Mouse (Mus musculus) limb, embryonic 12.5 days (tissue): ENCODE data around the gene Phlpp1. TPM values are rescaled to one million over a fixed set of nuclear protein-coding genes. Genes with fewer than 3 reads are reported as not detected.

ENCODE experiments used
- ATAC-seq: fragments of 200-750 bp; cut with Nextera tagmentation; 2 replicates; pipeline ENCODE4 v1.8.0; 2017; ENCODE audit warnings: low read depth, moderate TSS enrichment; ENCODE audit not compliant: insufficient number of reproducible peaks, insufficient read depth, low FRiP score, low TSS enrichment
- H3K27ac ChIP-seq: fragments of 300-500 bp; sonication (generic); 2 replicates; pipeline ENCODE4 v1.5.1; 2016; ENCODE audit warnings: mild to moderate bottlenecking, moderate library complexity
- H3K27me3 ChIP-seq: fragments of 300-500 bp; sonication (generic); 2 replicates; pipeline ENCODE4 v1.6.1; 2016; ENCODE audit warnings: mild to moderate bottlenecking, moderate library complexity
- H3K36me3 ChIP-seq: fragments of 300-500 bp; sonication (generic); 2 replicates; pipeline ENCODE4 v1.6.1; 2016; ENCODE audit warnings: mild to moderate bottlenecking, moderate library complexity
- H3K4me1 ChIP-seq: fragments of 300-500 bp; sonication (generic); replicated peaks from 2 replicates; pipeline ENCODE4 v1.6.1; 2016
- H3K4me2 ChIP-seq: fragments of 300-500 bp; sonication (generic); 2 replicates; pipeline ENCODE4 v1.6.1; 2016; ENCODE audit warnings: mild to moderate bottlenecking, moderate library complexity
- H3K4me3 ChIP-seq: fragments of 300-500 bp; sonication (generic); replicated peaks from 2 replicates; pipeline ENCODE4 v1.5.1; 2016; ENCODE audit warnings: mild to moderate bottlenecking
- H3K9ac ChIP-seq: fragments of 300-500 bp; sonication (generic); replicated peaks from 2 replicates; pipeline ENCODE4 v1.6.1; 2016; ENCODE audit warnings: mild to moderate bottlenecking, moderate library complexity
- H3K9me3 ChIP-seq: fragments of 300-500 bp; sonication (generic); 2 replicates; pipeline ENCODE4 v1.6.1; 2016; ENCODE audit warnings: mild to moderate bottlenecking, moderate library complexity
- WGBS: fragments of 180-500 bp; shearing (Covaris S2); methylation state at CpG from one replicate; pipeline ENCODE4 v1.1.7; 2016; 5-methylcytosine and 5-hydroxymethylcytosine counted together
- polyA plus RNA-seq: library from polyadenylated mRNA; unstranded; fragments of >200 nt; fragmentation: Nextera tagmentation; extraction: Ambion mirVana; gene quantifications from 2 replicates; pipeline ENCODE4 v1.2.1, GENCODE M21; 2016

Phlpp1 gene
- polyA plus RNA-seq, 1 experiment from 2014 or later, result 5.3 TPM

DNA sequence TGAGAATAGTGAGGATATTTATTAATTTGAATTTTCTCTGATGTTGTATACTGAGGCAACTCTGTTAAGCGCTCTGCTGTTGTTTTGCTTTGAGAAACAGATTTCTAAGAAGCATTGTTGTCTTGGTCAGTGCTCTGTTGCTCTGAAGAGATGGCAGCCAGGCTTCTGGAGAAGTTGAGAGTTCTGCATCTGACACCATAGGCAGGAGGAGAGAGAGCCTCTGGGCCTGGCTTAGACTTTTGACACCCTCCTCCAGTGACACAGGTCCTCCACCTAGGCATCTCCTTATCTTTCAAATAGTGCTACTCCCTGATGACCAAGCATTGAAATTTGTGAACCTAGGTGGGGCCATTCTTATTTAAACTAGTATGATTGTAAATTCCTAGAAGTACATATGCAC, 49.8 kb downstream of the Phlpp1 start:
- H3K4me1 ChIP-seq, result 0 out of 2 replicates have a peak, but pooled peaks cover 6% of the 10 kb centered on the region
- no peak overlapping the region for H3K9ac ChIP-seq
- H3K27ac ChIP-seq, result no peak overlapping the region
- H3K9me3 ChIP-seq, result peaks cover 8% of the 10 kb centered on the region; the same call in 1 of the 2 replicates
- H3K4me2 ChIP-seq, result no peak overlapping the region
- no peak for ATAC-seq
- H3K27me3 ChIP-seq, result no peaks in the 10 kb centered on the region
- WGBS, result 90% methylated on average over 1 of the region's 1 CpGs
- H3K4me3 ChIP-seq, result no peak overlapping the region
- H3K36me3 ChIP-seq, result no peaks in the 10 kb centered on the region

DNA sequence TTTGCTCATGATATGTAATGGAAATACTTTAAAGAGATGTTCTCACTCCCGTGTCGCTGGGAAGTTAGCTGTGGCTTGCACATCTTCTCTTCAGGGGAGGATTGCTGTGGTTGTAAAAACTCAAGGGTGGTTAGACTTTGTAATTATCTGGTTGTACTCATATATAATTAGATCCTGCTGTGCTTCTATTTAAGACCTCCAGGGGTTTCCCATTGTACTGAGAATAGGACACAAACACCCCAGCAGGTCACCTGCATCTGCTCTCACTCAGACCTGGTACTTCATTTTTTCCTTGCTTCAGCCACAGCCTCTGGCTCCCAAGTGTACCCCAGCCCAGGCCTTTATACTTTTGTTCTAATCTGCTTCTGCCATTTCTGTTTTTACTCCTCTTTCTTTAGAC, 50.4 kb downstream of the Phlpp1 start:
- no peak for ATAC-seq
- Histone ChIP-seq H3K4me2 (no peak overlapping the region), H3K27me3 (no peaks in the 10 kb centered on the region), H3K4me3 (no peak overlapping the region), H3K9ac (no peak overlapping the region), H3K9me3 (peaks cover 8% of the 10 kb centered on the region; the same call in 1 of the 2 replicates), H3K27ac (no peak overlapping the region), H3K36me3 (no peaks in the 10 kb centered on the region), H3K4me1 (0 out of 2 replicates have a peak, but pooled peaks cover 6% of the 10 kb centered on the region)
- 22% methylated on average over 2 of the region's 2 CpGs for WGBS

DNA sequence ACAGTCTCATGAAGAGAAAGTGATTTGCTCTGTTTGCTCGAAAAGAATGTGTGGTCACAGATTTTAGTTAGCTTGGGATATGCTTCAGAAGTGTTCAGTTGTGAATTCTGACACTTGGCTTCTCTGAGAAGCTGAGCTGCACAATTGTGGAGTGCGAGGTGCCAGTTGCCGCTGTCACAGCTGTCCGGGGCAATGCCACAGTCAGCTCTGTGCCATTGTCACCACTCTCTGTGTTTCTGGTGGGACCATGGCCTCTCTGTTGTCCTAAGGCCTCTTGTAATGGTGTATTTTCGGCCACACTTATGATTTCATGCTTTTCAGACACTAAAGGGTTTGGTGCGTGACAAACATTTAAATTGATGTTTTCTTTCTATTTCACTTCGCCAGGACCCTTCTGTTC, 55.1 kb downstream of the Phlpp1 start:
- 90% methylated on average over 7 of the region's 7 CpGs for WGBS
- no peak for ATAC-seq

DNA sequence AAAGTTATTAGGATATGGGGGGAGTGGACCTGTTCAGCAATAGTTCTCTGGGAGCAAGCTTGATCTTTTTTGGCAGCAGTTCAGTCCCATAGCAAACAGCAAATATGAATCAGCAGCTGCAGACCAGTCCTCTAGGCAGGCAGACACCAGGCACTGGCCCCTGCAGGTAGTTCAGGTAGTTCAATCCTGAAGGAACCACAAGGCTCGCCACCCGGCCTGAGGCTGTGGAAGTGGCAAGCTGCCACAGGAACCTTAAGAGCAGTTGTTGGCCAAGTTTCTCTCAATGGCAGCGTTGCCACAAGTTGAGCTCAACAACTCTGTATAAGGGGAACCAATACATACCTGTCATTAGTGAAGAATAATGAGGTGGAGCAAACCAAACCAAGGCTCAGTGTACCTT, 58.8 kb downstream of the Phlpp1 start:
- Histone ChIP-seq H3K27me3 (no peaks in the 10 kb centered on the region), H3K4me3 (no peak overlapping the region), H3K9ac (no peak overlapping the region), H3K9me3 (no peaks in the 10 kb centered on the region), H3K4me1 (no peaks in the 10 kb centered on the region), H3K27ac (no peak overlapping the region), H3K4me2 (no peak overlapping the region), H3K36me3 (no peaks in the 10 kb centered on the region)
- ATAC-seq, result no peak
- WGBS, result 84% methylated on average over 3 of the region's 3 CpGs

More for the DNA sequence above, 55.1 kb downstream of the Phlpp1 start:
- Histone ChIP-seq H3K27me3 (no peaks in the 10 kb centered on the region), H3K4me1 (0 out of 2 replicates have a peak, but pooled peaks cover 6% of the 10 kb centered on the region), H3K36me3 (no peaks in the 10 kb centered on the region), H3K4me2 (no peak overlapping the region), H3K27ac (no peak overlapping the region), H3K4me3 (no peak overlapping the region), H3K9me3 (peaks cover 8% of the 10 kb centered on the region; the same call in 1 of the 2 replicates), H3K9ac (no peak overlapping the region)

DNA sequence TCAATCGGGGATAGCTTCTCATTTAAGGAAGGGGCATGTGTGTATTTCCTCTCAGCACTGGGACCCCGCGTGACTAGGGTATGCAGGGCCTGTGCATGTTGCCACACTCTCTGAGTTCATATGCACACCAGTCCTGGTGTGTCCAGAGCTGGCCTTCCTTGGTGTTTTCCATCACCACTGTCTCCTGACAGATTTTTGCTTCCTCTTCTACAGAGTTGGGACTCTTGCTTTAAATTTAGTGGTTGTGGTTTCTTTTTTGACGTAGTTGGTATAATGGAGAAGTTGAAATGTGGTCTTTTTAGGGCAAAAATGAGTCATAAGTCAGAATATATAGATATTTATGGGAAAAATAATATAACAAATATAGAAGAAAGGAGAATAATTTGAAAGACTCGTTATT, 59.8 kb downstream of the Phlpp1 start:
- Histone ChIP-seq H3K4me3 (no peak overlapping the region), H3K27ac (no peak overlapping the region; the same call in 1 of the 2 replicates), H3K4me1 (no peaks in the 10 kb centered on the region), H3K9me3 (no peaks in the 10 kb centered on the region), H3K36me3 (no peaks in the 10 kb centered on the region), H3K4me2 (no peak overlapping the region), H3K9ac (no peak overlapping the region), H3K27me3 (no peaks in the 10 kb centered on the region)
- WGBS, result 91% methylated on average over 5 of the region's 5 CpGs
- ATAC-seq, result no peak

DNA sequence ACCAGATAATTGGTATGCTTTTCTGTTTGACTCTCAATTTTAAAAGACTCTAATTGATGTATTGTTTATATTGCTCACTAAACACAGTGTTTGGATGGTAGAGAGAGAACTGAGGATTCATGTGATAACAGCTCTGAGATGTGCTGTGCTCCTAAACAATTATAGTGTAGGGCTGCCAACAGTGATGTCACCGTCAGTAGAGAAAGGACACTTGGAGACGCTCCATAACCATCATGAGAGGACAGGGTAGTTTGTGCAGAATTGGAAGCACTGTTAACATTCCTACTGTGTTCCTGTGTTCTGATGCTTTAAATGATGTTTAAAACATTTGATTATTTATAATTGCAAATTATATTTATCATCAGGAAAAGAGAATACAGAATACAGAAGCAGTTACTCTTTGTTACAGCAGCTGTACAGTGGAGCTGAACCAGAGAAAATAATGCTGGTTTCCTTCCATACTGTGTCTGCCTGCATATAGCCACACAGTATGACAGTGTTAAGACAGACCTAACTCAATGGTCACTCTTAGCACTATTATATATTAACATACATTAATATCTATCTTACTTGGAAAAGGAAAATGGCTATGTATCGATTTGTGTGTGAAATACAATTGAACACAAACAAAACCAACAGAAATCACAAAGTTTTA, 60.4 kb downstream of the Phlpp1 start:
- no peak overlapping the region for H3K4me3 ChIP-seq
- no peak overlapping the region for H3K9ac ChIP-seq
- H3K36me3 ChIP-seq, result no peaks in the 10 kb centered on the region
- no peaks in the 10 kb centered on the region for H3K27me3 ChIP-seq
- no peak overlapping the region for H3K27ac ChIP-seq
- WGBS, result 93% methylated on average over 3 of the region's 3 CpGs
- no peaks in the 10 kb centered on the region for H3K4me1 ChIP-seq
- no peak for ATAC-seq
- no peak overlapping the region for H3K4me2 ChIP-seq
- no peaks in the 10 kb centered on the region for H3K9me3 ChIP-seq

DNA sequence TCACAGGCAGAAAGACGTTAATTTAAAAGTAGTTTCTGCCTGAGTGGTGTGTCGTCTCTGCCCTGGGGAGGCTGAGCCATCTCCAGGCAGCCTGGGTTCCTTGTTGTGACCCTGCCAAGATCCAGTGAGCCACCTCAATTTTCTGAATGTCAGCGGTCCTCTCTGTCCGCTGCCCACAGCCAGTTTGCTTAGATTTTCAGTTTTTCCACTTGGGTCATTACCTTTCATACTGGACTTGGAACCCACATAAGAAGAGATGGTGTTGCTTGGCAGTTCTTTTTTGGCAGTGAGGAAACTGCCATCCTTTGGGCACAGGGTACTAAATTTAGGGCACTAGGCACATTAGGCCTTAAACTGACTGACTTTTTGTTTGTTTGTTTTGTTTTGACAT, 60.9 kb downstream of the Phlpp1 start:
- no peak overlapping the region for H3K27ac ChIP-seq
- WGBS, result 87% methylated on average over 4 of the region's 4 CpGs
- H3K36me3 ChIP-seq, result no peaks in the 10 kb centered on the region
- H3K4me1 ChIP-seq, result no peaks in the 10 kb centered on the region
- H3K4me2 ChIP-seq, result no peak overlapping the region
- H3K4me3 ChIP-seq, result no peak overlapping the region
- H3K9ac ChIP-seq, result no peak overlapping the region
- H3K9me3 ChIP-seq, result no peaks in the 10 kb centered on the region
- H3K27me3 ChIP-seq, result no peaks in the 10 kb centered on the region
- no peak for ATAC-seq

DNA sequence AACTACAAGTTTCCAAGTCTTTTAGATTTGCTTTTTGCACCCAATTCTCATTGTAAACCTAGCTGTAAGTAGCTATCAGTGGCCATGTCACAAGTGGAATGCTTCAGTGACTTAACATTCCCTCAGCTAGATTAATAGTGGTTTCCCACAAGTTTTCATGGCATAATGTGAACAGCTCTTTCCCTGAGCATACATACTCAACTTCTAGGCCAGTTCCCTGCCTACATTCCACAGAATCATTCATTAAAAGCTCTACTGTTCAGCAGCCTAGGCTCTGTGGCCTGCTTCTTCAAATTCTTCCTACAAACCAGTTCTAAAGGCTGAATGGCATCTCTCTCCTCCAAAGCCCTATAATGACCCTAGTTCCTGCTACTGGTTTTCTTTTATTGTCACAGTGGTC, 65.4 kb downstream of the Phlpp1 start:
- Histone ChIP-seq H3K9me3 (no peaks in the 10 kb centered on the region), H3K4me3 (no peak overlapping the region), H3K27me3 (no peaks in the 10 kb centered on the region), H3K36me3 (no peaks in the 10 kb centered on the region), H3K4me2 (no peak overlapping the region), H3K9ac (no peak overlapping the region), H3K27ac (no peak overlapping the region), H3K4me1 (peaks cover 6% of the 10 kb centered on the region; the same call in 1 of the 2 replicates)
- ATAC-seq, result no peak

DNA sequence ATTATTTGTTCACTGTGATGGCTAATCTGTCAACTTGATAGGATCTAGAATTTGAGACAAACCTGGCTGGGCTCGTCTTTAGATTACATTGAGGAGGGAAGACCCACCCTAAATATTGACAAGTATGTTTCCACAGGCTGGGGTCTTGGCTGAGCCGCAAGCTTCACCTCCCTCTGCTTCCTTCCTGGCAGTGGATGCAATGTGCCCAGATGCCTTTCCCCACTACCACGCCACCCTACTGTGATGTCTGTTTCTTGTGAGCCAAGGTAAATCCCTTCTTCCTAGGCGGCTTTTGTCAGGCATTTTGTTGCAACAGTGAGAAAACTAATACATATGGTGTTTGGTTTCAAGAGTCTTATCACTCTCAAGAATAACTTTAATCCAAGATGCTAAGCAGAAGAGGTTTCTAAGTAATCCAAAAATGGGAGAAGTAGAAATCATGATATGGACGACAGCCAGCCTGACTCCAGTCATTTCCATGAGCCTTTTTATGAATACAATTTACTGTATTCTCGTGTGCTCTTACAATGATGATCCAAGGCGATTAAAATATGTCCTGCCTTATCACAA, 68.6 kb downstream of the Phlpp1 start:
- Histone ChIP-seq H3K9ac (no peak overlapping the region), H3K27ac (no peak overlapping the region), H3K27me3 (no peaks in the 10 kb centered on the region), H3K4me3 (no peak overlapping the region), H3K9me3 (no peaks in the 10 kb centered on the region), H3K4me1 (peaks cover 6% of the 10 kb centered on the region; the same call in 1 of the 2 replicates), H3K4me2 (no peak overlapping the region), H3K36me3 (no peaks in the 10 kb centered on the region)
- ATAC-seq, result no peak
- 83% methylated on average over 7 of the region's 7 CpGs for WGBS

DNA sequence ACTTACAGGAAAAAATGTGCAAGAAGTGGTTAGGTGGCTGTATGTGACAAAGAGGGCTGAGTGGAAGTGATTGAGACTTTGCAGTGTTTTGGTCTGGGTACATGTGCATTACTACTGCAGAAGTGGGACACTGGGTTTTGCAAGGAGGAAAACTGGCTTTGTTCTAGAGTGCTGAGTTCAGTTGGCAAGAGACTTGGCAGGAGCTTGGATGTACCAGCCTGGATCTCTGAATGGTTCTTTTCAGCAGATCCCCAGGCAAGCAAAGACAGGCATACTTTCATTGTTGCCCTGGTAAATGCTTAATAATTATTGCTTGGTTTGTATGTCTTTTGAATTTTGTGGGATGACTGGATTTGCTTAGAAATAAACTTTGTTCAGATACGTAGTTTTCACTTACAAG, 69.5 kb downstream of the Phlpp1 start:
- ATAC-seq, result no peak
- no peaks in the 10 kb centered on the region for H3K27me3 ChIP-seq
- 78% methylated on average over 1 of the region's 1 CpGs for WGBS
- no peak overlapping the region for H3K4me3 ChIP-seq
- H3K9me3 ChIP-seq, result no peaks in the 10 kb centered on the region
- H3K4me1 ChIP-seq, result peaks cover 6% of the 10 kb centered on the region; the same call in 1 of the 2 replicates
- H3K4me2 ChIP-seq, result no peak overlapping the region
- no peak overlapping the region for H3K9ac ChIP-seq
- no peak overlapping the region for H3K27ac ChIP-seq
- H3K36me3 ChIP-seq, result no peaks in the 10 kb centered on the region

DNA sequence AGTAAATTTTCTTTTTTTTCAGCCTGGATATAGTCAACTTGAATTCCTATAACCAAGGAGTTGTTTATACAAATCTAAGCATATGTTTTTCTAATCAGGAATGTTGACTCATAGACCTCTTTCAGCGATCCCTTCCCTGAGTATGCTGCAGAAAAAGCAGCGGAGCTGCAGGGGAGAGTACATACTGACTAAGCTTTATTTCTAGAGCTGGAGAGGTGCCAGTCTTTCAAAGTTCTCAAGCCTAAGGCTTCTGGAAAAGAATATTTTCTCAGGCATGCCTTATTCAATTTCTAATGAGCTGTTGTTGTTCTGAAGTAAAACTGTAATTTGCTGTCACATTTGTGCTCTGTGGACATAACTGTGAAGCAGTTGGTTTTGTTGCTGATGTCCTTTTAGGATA, 70.6 kb downstream of the Phlpp1 start:
- no peaks in the 10 kb centered on the region for H3K36me3 ChIP-seq
- ATAC-seq, result no peak
- H3K4me2 ChIP-seq, result no peak overlapping the region
- H3K27ac ChIP-seq, result no peak overlapping the region
- H3K4me1 ChIP-seq, result peaks cover 6% of the 10 kb centered on the region; the same call in 1 of the 2 replicates
- H3K9ac ChIP-seq, result no peak overlapping the region
- H3K9me3 ChIP-seq, result no peaks in the 10 kb centered on the region
- WGBS, result 48% methylated on average over 2 of the region's 2 CpGs
- H3K27me3 ChIP-seq, result no peaks in the 10 kb centered on the region
- no peak overlapping the region for H3K4me3 ChIP-seq

DNA sequence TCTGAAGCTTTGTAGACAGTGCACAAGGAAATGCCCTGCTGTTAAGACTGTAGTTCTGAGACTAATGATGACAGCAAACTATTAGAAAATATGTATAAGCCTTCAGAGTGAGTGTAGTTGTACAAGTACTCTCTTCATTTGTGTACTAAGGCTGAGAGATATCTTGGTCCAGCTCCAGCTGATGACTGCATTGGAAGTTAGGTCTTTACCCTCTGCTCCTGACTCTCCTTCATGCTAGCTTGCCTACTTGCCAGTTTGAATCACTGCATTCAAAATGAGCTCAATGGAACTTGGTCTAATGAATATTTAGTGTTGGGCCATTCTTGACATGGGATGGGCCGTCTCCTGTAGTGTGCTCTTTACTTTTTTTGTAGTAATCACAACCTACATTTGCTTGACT, 71.8 kb downstream of the Phlpp1 start:
- H3K9me3 ChIP-seq, result no peaks in the 10 kb centered on the region
- H3K4me2 ChIP-seq, result no peak overlapping the region
- no peak overlapping the region for H3K4me3 ChIP-seq
- WGBS, result 94% methylated on average over 1 of the region's 1 CpGs
- no peak overlapping the region for H3K27ac ChIP-seq
- H3K4me1 ChIP-seq, result peaks cover 6% of the 10 kb centered on the region; the same call in 1 of the 2 replicates
- no peaks in the 10 kb centered on the region for H3K27me3 ChIP-seq
- H3K36me3 ChIP-seq, result no peaks in the 10 kb centered on the region; the same call in 1 of the 2 replicates
- H3K9ac ChIP-seq, result no peak overlapping the region
- no peak for ATAC-seq
